Mouse (Mus musculus) liver, adult 2 months (tissue): ENCODE results near the gene Ciita. TPM values are rescaled to one million over a fixed set of nuclear protein-coding genes. Genes with fewer than 3 reads are reported as not detected.
A peak's percentile ranks its signal among the peaks of the same experiment; 100 is the strongest.

ENCODE experiments used
- DNase-seq: peaks from one replicate; pipeline ENCODE4 v3.0.0-alpha.2; 2011; ENCODE audit warnings: low read depth, low spot score; ENCODE audit errors: extremely low read depth
- H3K27ac ChIP-seq: fragments of 200-500 bp; replicated peaks from 2 replicates; pipeline ENCODE4 v1.5.1; 2012; ENCODE audit warnings: low read depth, mild to moderate bottlenecking, control low read depth, inconsistent platforms, low read length; ENCODE audit not compliant: insufficient read depth
- H3K27me3 ChIP-seq: fragments of 200-500 bp; 2 replicates; pipeline ENCODE4 v1.6.1; 2012; ENCODE audit warnings: mild to moderate bottlenecking, moderate library complexity, low read length, inconsistent platforms; ENCODE audit not compliant: control insufficient read depth, insufficient read depth
- H3K36me3 ChIP-seq: fragments of 200-500 bp; 2 replicates; pipeline ENCODE4 v1.6.1; 2012; ENCODE audit warnings: low read length, inconsistent platforms; ENCODE audit not compliant: control insufficient read depth, insufficient read depth
- H3K4me1 ChIP-seq: fragments of 200-500 bp; 2 replicates; pipeline ENCODE4 v1.6.1; 2011; ENCODE audit warnings: low read length; ENCODE audit not compliant: control insufficient read depth, insufficient read depth
- H3K4me3 ChIP-seq: fragments of 200-500 bp; 2 replicates; pipeline ENCODE4 v1.5.1; 2011; ENCODE audit warnings: low read depth, mild to moderate bottlenecking, control low read depth, low read length, moderate library complexity; ENCODE audit not compliant: insufficient read depth
- H3K79me2 ChIP-seq: fragments of 200-500 bp; 2 replicates; pipeline ENCODE4 v1.6.1; 2012; ENCODE audit warnings: inconsistent platforms, mild to moderate bottlenecking, low read length, moderate library complexity; ENCODE audit not compliant: control insufficient read depth, insufficient read depth
- H3K9ac ChIP-seq: fragments of 200-500 bp; 2 replicates; pipeline ENCODE4 v1.6.1; 2012; ENCODE audit warnings: low read depth, mild to moderate bottlenecking, control low read depth, inconsistent platforms, low read length
- CTCF ChIP-seq: fragments of 200-500 bp; IDR thresholded peaks from 2 replicates; pipeline ENCODE4 v1.5.1; 2011; ENCODE audit warnings: low read depth, low read length, control low read depth
- POLR2A ChIP-seq: fragments of 200-500 bp; IDR thresholded peaks from 2 replicates; pipeline ENCODE4 v1.6.1; 2011; ENCODE audit warnings: low read length, control low read depth; ENCODE audit not compliant: insufficient read depth; ENCODE audit errors: extremely low read depth
- WGBS: fragments of 180-500 bp; shearing (Covaris S2); methylation state at CpG from one replicate; pipeline ENCODE4 v1.1.7; 2018; 5-methylcytosine and 5-hydroxymethylcytosine counted together
- polyA plus RNA-seq: library from polyadenylated mRNA; depleted of rRNA; stranded (reverse); fragments of >200 nt; gene quantifications from 2 replicates; pipeline ENCODE4 v1.2.3, GENCODE M21; 2012
- total RNA-seq: library from RNA; depleted of rRNA; stranded (reverse); fragments of >200 nt; gene quantifications from 2 replicates; pipeline ENCODE4 v1.2.3, GENCODE M21; 2014

Ciita gene
- total and polyA plus RNA-seq, 2 experiments, result 1.0 to 1.1 TPM

DNA sequence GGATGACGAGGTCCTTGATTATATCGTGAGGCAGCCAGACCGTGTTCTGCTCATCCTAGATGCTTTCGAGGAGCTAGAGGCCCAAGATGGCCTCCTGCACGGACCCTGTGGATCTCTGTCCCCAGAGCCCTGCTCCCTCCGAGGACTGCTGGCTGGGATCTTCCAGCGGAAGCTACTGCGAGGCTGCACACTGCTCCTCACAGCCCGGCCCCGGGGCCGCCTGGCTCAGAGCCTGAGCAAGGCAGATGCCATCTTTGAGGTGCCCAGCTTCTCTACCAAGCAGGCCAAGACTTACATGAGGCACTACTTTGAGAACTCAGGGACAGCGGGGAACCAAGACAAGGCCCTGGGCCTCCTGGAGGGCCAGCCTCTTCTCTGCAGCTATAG is 31.3 kb downstream of the Ciita start:
- 88% methylated on average over 12 of the region's 12 CpGs for WGBS
- no peak for TF ChIP-seq POLR2A
- no peak for TF ChIP-seq CTCF
- H3K9ac ChIP-seq, result no peak overlapping the region
- H3K36me3 ChIP-seq, result no peaks in the 10 kb centered on the region
- no peak overlapping the region for H3K4me3 ChIP-seq
- no peaks in the 10 kb centered on the region for H3K4me1 ChIP-seq
- H3K27me3 ChIP-seq, result no peaks in the 10 kb centered on the region
- H3K79me2 ChIP-seq, result no peaks in the 10 kb centered on the region
- no peak for DNase-seq
- H3K27ac ChIP-seq, result no peak overlapping the region

DNA sequence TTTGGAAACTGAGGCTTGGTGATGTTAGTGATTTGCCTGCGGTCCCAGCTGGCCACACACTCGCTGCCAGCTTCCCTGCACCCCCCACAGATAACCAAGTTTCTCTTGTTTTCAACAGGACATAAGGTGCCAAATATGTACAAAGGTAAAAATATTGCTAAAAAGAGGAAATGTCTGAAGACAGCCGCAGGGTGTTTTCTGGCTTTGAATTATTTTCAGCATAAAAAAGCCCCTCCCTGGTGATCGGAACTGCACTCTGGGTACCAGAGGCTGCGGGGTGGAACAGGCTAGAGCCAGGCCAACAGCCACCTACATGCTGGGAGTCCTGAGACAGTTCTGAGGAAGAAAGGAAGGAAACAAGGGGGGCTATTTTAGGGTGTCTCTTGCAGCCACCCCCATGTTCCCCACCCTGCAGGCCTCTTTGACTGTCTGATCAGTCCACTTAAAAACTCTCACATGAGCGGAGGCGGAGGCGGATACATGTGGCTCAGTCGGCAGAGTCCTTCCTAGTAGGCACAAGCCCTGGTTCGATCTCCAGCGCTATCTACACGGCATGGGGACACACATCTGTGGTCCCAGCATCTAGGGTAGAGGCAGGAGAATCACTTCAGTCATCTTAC is 36.2 kb downstream of the Ciita start:
- H3K79me2 ChIP-seq, result no peaks in the 10 kb centered on the region
- no peak for DNase-seq
- no peak overlapping the region for H3K9ac ChIP-seq
- 91% methylated on average over 12 of the region's 12 CpGs for WGBS
- TF ChIP-seq CTCF, result no peak
- TF ChIP-seq POLR2A, result no peak
- H3K36me3 ChIP-seq, result no peaks in the 10 kb centered on the region
- H3K4me1 ChIP-seq, result no peaks in the 10 kb centered on the region
- H3K4me3 ChIP-seq, result no peak overlapping the region
- no peaks in the 10 kb centered on the region for H3K27me3 ChIP-seq
- H3K27ac ChIP-seq, result no peak overlapping the region

DNA sequence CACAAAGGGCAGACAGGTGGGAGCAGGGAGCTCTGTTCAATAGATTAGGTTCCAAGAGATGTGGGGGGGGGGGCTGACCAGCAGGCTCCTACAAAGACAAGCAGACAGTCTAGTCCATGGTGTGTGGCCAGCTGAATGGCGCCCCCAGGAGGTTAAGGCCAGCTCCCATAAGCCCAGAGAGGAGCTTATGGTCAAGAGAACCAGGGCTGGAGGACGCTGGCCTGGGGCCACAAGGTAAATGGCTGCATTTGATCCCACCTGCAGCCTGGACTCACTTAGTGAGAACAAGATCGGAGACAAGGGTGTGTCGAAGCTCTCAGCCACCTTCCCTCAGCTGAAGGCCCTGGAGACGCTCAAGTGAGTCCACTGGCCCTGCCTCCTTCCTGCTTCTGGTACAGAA is 38.2 kb downstream of the Ciita start:
- Histone ChIP-seq H3K36me3 (no peaks in the 10 kb centered on the region), H3K79me2 (no peaks in the 10 kb centered on the region), H3K27me3 (no peaks in the 10 kb centered on the region), H3K27ac (no peak overlapping the region), H3K4me1 (no peaks in the 10 kb centered on the region), H3K9ac (no peak overlapping the region), H3K4me3 (no peak overlapping the region)
- DNase-seq, result no peak
- 74% methylated on average over 5 of the region's 5 CpGs for WGBS
- TF ChIP-seq POLR2A (no peak), CTCF (peak; percentile 54)

DNA sequence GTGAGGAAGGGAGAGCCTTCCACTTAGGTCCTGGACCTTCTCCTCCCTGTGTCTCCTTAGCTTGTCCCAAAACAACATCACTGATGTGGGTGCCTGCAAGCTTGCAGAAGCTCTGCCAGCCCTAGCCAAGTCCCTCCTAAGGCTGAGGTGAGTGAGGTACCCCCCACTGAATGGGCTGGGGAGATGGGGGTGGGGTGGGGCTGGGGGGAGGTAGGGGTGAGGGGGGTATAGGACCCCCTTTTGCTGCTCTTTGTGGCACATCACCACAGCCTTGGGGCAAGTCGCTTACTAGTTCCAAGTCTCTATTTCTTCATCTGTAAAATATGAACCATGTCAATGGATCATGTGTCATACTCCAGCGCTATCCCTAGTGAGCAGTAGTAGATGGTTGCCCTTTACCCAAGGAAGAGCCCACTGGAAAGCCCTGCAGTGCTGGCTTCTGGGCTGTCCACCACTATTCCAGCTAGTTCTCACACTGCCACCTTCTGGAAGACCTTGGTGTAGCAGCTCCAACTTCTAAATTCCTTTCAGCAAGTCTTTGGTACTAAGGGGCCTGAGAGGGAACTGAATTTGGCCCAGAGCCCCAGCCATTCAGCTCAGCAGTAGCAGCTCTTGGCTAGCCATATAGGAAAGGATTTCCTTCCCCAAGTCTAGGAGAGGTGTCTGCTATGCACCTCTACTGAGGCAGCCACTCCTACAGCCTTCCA is 41.2 kb downstream of the Ciita start:
- peak; percentile 66 for TF ChIP-seq CTCF
- TF ChIP-seq POLR2A, result no peak
- H3K27ac ChIP-seq, result no peak overlapping the region
- WGBS, result 55% methylated on average over 2 of the region's 2 CpGs
- H3K27me3 ChIP-seq, result no peaks in the 10 kb centered on the region
- no peak overlapping the region for H3K4me3 ChIP-seq
- H3K36me3 ChIP-seq, result no peaks in the 10 kb centered on the region
- no peaks in the 10 kb centered on the region for H3K79me2 ChIP-seq
- H3K4me1 ChIP-seq, result peaks cover 12% of the 10 kb centered on the region
- H3K9ac ChIP-seq, result no peak overlapping the region
- peak; percentile 55 for DNase-seq

DNA sequence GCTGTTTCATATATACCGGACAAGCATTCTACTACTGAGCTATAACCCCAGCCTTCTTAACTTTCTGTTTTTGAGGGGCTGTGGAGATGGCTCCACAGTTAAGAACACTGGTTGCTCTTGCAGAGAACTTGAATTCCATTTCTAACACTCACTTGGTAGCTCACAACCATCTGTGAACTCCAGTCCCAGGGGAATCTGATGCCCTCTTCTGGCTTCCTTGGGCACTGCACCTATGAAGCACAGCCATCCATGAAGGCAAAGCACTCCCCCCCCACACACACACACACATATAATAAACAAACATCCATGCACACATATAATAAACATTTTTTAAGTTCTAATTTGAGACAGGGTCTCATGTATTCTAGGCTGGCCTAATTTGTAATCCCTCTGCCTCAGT is 43.0 kb downstream of the Ciita start:
- Histone ChIP-seq H3K27me3 (no peaks in the 10 kb centered on the region), H3K4me1 (peaks cover 15% of the 10 kb centered on the region), H3K36me3 (no peaks in the 10 kb centered on the region), H3K79me2 (no peaks in the 10 kb centered on the region), H3K9ac (no peak overlapping the region), H3K27ac (no peak overlapping the region), H3K4me3 (no peak overlapping the region)
- TF ChIP-seq POLR2A (no peak), CTCF (peak; percentile 76)
- peak; percentile 48 for DNase-seq
- WGBS, result 95% methylated on average over 1 of the region's 1 CpGs

DNA sequence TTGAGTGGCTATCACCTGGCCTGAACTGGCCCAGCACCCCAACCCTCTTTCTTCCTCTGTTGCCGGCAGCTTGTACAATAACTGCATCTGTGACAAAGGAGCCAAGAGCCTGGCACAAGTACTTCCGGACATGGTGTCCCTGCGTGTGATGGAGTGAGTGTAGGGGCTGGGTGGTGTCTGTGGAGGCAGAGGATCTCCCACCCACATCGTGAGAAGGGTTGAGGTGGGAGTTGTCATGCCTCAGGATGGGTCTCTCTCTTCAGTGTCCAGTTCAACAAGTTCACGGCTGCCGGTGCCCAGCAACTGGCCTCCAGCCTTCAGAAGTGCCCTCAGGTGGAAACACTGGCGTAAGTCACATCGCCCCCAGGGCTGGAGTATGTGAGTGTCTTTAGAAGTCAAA is 43.8 kb downstream of the Ciita start:
- 94% methylated on average over 8 of the region's 8 CpGs for WGBS
- no peak for DNase-seq
- no peak overlapping the region for H3K27ac ChIP-seq

More for the DNA sequence above, 43.8 kb downstream of the Ciita start:
- Histone ChIP-seq H3K4me1 (peaks cover 15% of the 10 kb centered on the region), H3K4me3 (no peak overlapping the region), H3K36me3 (no peaks in the 10 kb centered on the region), H3K79me2 (no peaks in the 10 kb centered on the region), H3K27me3 (no peaks in the 10 kb centered on the region), H3K9ac (no peak overlapping the region)
- no peak for TF ChIP-seq CTCF
- no peak for TF ChIP-seq POLR2A
